Mouse (Mus musculus) urinary bladder, adult 18-20 months (tissue): ENCODE data around the gene Krt14.

Experiments
- DNase-seq, 2 experiments: peaks; one replicate each; pipeline ENCODE4 v3.0.0; 2022; ENCODE audit warnings: low spot score in 2 of 2, mixed read lengths in 2 of 2

Krt14 gene

GRCm38 (mm10) chr11:100168071-100168470 lies 39.3 kb downstream of the Krt14 start:
- DNase-seq, result peak; percentile 75 to 88

GRCm38 (mm10) chr11:100164392-100164791 lies 43.0 kb downstream of the Krt14 start:
- no peak for DNase-seq

- DNase-seq, result no peak
Measured at GRCm38 (mm10) chr11:100157908-100158477, 49.4 kb downstream of the Krt14 start.

- no peak for DNase-seq
Measured at GRCm38 (mm10) chr11:100157331-100157730, 50.0 kb downstream of the Krt14 start.

GRCm38 (mm10) chr11:100155497-100156255 lies 51.7 kb downstream of the Krt14 start:
- no peak for DNase-seq
